Mouse (Mus musculus) c-Kit-positive CD71-positive TER-119-positive erythroid progenitor cells, embryonic 14.5 days (primary cell): ENCODE results near the gene Oard1.

Source experiments
- DNase-seq: peaks from one replicate; pipeline ENCODE4 v3.0.0-alpha.2; 2013; ENCODE audit warnings: low spot score

The Oard1 gene

DNA sequence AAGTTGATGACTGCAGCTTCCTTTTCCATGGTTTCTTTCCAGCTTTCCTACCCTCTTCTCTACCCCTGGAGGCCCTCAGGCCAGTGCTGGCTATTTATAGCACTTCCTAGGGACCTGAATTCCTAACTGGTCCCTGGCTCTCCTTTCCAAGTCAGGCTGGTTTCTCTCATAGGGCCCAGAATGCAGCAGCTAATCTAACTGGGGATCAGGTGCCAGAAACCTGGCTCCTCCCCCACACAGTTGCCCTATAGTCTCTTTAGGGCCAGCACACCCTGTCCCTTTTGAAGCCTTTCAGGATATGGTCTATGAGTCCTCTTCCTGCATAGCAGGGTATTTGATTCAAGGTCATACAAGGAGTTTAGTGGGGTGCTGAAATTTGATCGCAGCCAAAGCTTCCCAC is 26.7 kb downstream of the Oard1 start:
- no peak for DNase-seq

DNA sequence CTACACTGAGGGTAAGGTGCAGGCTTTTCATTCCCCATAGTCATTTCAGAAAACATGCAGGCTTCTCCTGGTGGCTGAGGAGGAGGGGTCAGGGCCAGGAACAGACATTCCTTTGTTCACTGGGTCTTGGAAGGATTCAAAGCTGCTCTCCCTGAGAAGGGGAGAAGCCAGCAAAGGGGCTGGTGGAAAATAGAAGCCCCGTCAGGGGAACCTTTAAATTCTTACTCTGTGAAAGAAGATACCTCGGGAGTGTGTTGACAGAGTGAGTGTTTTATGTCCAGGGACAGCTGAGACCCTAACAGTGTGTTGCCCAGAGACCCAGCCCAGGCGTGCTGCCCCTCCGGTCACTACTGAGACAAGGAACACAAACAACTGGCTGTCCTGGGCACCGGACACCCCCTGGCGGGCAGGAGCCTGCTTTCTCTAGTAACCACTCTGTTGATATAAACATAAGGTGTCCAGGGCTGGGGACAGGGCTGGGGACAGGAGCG is 27.7 kb downstream of the Oard1 start:
- DNase-seq: no peak

DNA sequence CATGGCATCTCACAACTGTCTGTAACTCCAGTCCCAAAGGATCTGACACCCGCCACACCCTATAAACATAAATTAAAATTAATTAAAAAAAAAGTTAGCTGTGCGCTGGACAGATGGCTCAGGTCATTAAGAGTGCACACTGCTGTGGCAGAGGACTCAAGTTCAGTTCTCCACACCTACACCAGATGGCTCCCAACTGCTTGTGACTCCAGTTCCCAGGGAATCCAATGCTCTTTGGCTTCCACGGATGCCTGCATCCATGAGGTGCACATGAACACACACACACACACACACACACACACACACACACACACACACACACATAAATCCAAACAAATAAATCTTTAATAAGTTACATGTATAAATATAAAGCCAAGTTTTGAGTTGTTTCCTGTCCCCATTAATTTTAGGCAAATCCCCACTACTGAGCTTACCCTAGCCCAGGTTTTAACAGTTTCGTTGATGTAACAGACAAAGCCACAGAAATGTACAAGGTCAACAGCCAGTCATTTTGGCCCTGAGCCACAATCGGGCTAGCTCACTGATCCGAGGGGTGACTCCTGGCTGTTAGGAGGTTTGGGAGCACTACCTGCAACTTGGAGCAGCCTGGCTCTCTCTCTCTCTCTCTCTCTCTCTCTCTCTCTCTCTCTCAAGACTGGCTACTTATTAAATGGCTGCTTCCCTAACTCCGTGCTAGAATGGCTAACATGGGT is 33.1 kb downstream of the Oard1 start:
- DNase-seq: no peak

DNA sequence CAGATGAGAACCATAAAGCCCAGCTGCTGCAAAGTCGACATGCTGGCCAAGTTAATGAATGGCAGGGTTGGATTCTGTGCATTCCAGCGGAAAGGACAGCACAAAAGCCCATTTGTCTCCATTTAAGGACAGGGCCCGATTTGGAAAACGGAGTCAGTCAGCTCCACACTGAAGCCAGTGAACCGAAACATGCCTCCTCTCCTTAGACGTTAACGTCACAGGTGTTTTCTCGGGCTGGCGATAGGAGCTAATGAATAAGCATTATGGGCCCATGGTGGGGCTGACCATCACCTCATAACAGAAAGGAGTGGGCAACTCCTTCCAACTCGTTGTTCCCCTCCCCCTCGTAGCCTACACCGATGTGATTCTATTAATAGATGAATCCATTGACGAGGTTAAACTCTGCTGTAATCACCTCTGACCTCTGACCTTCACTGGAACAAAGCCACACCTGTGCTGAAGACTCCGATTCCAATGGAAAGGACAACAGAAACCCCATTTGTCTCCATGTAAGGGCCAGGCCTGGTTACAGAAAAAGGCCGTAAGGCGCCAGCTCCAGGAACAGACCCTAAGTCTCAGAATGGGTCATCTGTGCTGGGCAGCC is 33.8 kb downstream of the Oard1 start:
- DNase-seq: no peak

DNA sequence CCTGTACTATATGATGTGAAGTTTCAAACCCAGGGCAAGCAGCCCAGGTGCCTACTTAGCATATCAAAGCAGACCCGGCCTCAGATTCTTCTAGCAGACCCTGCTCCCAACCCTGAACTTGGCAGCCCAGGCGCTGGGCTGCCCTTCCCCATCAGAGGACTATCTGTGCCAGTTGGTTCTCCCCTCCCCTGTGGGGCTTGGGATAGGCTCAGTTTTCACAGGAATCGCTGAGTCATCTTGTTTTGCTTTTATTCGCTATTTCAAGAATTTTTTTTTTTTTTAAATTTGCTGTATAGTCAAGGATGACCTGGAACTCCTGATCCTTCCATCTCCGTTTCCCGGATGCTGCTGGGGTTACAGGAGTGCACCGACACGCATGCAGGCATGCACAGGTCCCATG is 37.9 kb downstream of the Oard1 start:
- peak; percentile 42 for DNase-seq

DNA sequence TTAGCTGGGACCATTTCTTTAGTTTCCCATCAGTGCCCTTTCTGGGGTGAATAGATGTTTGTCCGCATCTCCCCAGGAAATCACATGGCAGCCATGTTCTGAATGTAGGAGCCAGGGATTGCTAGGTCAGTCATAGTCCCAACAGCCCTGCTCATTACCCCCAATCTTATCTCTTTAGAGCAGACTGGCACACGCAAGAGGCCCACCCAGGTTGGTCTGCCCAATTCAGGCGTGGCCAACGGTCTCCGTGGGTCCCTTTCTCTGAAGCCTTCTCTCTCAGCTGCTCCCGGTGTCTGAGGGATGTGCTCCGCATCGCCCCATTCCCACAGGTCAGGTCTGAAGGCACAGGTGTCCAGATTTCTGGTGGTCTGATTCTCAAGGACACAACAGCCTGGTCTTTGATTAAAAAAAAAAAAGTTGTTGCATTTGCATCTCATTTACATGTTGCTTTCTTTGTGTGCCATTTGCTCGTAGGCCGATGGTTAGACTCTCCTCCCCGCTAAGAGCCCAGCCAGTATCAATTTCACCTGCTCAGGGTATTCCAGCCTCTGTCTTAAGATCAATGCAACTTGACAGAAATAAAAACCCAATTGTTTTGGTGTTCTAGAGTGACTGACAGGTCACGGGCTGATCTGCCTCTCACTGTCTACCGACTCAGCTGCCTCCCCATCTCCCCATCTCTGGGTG is 41.0 kb downstream of the Oard1 start:
- peak; percentile 87 for DNase-seq

DNA sequence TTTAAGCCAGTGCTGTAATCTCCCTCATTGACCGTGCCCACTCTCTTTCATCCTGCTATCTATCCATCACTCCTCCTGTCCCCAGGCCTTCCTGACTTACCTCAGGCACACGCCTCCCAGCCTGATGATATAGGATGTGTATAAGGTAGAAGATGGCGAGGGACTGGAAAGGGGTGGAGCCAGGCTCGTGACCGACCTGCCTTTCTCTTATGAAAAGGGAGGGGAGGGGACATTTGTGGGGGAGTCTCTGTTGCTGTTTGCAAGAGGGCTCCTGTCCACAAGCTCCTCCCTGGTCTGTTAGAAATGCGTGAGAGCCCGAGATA is 41.5 kb downstream of the Oard1 start, which contains the start of gene Tspo2:
Gene Tspo2 (minus strand): TSS at position 170 of the 323 bp plus-strand sequence.
- peak; percentile 78 for DNase-seq

DNA sequence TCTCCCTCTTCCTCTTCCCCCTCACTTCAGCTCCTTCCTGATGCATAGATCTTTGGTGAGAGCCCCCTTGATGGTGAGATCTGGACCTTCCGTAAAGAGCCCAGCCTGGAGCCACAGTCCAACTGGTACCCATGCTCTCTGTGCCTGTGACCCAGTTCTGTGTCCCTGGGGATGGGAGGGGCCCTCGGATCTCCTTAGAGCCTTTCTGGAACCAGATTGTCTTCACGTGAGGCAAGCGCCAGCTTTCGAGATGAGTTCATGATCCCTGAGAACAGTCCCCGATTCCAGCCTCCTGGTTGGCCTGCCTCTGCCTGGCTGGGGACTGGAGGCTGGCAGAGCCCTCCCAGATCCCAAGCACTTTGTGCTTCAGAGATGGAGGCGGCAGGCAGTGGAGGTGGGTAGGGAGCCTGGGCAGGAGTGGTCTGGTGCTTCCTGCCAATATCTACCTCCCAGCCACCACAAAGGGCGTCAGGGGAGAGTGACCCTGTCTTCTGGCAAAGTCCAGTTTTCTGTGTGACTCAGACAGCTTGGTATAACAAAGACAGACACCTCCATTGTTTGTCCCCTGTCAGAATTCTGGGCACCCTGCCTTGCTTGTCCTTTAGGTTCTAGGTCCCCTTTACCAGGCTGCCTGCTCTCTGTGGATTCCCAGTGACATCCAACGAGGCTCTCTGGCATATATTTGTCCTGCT is 42.1 kb downstream of the Oard1 start:
- DNase-seq: peak; percentile 23

DNA sequence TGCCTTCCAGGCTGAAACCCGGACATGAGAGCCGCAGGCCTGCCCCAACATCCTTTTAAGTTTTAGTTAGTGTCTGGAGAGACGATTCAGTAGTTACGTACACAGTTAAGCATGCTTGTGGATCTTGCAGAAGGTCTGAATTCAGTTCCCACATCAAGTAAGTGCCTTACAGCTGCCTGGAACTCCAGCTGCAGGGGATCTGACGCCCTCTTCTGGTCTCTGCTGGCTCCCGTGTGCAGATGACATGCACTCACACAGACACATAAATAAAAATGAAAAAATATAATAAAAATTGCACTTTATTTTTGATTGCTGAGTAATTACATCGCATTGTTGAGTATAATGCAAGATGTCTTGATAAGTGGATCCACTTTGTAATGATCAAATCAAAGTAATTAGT is 43.7 kb downstream of the Oard1 start:
- peak; percentile 34 for DNase-seq

DNA sequence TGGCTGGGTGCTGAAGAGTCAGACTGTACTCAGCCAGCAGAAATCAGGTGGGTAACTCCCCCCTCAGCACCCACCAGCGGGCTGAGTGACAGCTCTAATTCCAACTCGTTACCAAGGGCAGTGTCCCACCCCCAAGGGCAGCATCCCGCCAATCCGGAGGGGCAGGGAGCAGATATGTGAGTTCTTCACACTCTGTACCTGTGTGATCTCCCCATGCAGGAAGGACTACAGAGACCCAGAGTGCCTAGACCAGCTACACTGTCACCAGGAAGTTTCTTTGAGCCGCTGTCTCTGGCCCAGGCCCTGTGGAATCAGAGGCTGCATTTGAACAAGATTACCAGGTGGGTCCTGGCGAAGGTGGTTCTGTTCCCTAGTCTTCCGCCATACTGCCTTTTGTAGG is 44.4 kb downstream of the Oard1 start:
- no peak for DNase-seq

DNA sequence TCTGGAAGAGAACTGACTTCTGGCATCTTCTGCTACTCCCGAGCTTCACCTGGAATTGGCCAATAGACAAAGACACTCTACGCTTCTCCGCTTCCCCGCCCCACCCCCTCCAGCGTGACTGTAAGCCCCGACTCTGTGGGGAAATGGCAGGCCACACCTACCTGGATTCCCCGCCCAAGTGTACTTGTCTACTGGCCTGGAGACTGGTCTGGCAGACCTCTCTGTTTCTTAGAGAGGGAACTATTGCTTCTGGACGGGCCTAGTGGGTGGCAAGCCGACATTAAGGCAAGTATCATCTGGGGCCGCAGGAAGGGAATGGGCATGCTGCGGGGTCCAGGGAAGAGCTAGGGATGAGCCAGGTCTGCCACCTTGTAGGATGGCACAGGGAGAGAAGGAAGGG is 44.9 kb downstream of the Oard1 start, which contains the start of gene Unc5cl:
Gene Unc5cl (plus strand): TSS at position 214 of the 400 bp plus-strand sequence.
- DNase-seq: peak; percentile 45

DNA sequence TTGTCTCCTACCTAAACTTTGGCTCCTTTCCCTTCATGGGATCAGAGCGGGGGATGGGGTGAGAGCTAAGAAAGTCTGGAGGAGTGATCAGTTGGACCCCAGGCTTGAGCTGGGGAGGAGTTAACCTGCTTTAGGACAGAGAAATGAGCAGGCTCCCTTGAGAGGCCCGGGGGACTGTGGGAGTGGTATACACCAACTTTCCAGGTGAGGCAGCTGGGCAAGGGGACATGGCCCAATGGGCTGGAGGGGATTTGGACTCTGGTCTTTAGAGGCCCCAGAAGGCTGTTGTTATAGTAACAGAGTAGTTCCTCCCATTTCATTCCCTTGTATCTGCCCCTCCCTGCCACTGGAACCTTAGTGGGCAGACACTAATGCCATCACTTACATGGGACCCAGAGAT is 46.1 kb downstream of the Oard1 start:
- DNase-seq: no peak

DNA sequence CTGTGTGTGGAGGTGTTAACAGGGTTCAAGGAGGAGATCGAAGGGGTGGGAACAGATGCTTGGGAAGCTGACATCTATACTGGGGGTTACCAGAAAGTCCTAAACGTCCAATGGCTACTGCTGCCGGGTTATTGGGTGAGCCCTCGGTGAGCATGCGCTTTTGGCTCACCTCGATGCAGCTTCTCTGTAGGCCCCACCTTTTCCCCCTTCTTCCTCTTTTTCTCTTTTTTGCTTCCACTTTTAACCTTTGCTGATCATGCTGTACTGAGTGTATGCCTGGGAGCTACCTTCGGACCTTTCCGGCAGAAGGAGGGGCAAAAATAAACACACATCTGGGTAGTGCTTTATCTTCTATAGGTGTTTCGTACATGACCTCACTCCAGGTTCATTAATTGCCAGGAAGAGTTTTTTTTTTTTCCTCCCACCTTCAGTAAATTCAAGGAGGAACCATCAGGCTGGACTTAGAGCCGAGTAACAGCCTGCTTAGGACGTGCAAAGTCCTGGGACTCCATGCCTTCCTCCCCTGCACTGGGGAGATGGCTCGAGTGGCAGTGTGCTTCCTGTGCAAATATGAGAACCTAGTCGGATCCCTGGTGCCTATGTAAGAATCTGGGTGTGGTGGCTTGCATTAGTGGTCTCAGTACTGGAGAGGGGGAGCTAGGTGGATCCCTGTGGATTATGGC is 48.3 kb downstream of the Oard1 start:
- no peak for DNase-seq

DNA sequence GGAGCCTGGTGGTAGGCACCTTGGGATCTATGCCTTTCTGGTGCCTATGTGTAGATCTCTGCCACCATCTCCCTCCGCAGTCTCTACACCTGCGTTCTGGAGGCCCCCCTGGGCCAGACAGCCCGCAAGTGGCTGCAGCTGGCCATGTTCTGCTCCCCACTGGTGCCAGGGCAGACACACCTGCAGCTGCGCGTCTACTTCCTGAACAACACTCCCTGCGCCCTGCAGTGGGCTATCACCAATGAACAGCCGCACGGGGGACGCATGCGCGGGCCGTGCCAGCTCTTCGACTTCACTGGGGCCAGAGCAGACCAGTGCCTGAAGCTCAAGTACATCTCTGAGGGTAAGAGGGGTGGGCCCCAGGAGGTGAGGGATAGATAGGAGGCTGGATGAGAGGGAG is 52.3 kb downstream of the Oard1 start:
- DNase-seq: no peak

DNA sequence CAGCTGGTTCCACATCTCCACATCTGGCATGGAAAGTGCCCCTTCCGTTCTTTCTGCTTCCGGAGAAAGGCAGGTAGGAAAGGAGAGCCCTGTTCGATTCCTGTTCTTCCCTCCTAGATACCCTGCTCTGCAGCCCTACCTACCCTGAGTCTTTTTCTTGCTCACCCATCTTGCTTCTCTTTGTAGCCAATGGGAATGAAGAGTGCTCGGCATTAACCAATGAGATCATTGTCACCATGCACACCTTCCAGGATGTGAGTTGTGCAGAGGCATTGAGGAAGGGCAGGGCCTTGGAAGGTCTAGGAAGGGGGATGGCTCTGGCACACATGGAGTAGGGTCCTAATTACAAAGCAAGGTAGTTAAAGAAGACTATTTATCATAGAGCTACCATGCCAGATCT is 53.6 kb downstream of the Oard1 start:
- no peak for DNase-seq
